Comparison of ENCODE assay signal across 12 mouse cellular contexts in the genomic region with DNA sequence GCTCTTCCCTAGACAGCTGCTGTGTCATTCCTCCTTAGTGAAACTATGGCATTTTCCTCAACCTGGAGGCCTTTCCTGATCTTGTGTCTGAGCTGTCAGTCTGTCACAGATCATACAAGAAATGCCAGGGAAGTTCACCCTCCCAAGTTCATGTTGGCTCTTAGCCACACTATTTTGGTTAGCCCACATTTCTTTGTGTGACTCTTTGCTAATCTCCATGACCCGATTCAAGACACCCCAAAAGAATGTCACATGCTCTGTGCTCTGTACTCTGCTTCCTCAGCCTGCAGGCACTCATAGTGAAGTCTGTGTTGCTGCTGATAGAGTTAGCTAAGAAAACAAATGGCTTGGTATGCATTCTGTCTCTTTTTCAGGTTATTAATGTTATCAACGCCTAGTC. TPM values are rescaled to one million over a fixed set of nuclear protein-coding genes. Genes with fewer than 3 reads are reported as not detected.
"Had no signal": no experiment of that assay in that cellular context is flagged by ENCODE, and none has a peak within 500 bp of the region (broad histone marks: within the 10 kb centered on the region; RNA-seq: fewer than 3 reads in every experiment).

No protein-coding gene starts in this region.

- H3K4me3 ChIP-seq: limb, embryonic 13.5 days; midbrain, embryonic 15.5 days; stomach, embryonic 15.5 days had no signal

- ATAC-seq: midbrain, embryonic 15.5 days had no signal

- DNase-seq: kidney, postnatal 10 days; left cerebral cortex, postnatal 4 days; lung, adult 18-20 months; retina, postnatal 1 day; right cerebral cortex, postnatal 14 days; thymus, adult 2 months; thymus, postnatal 25 days had no signal

- H3K36me3 ChIP-seq: limb, embryonic 13.5 days; midbrain, embryonic 15.5 days; stomach, embryonic 15.5 days had no signal

- H3K4me2 ChIP-seq: limb, embryonic 13.5 days; midbrain, embryonic 15.5 days; stomach, embryonic 15.5 days had no signal

- H3K27ac ChIP-seq: limb, embryonic 13.5 days; liver, embryonic 14.5 days; midbrain, embryonic 15.5 days; stomach, embryonic 15.5 days had no signal

- H3K9ac ChIP-seq: limb, embryonic 13.5 days; liver, embryonic 14.5 days; midbrain, embryonic 15.5 days; stomach, embryonic 15.5 days had no signal

- H3K9me3 ChIP-seq: limb, embryonic 13.5 days; midbrain, embryonic 15.5 days; stomach, embryonic 15.5 days had no signal

- H3K27me3 ChIP-seq: midbrain, embryonic 15.5 days; stomach, embryonic 15.5 days had no signal

RNA-seq across cellular contexts. Expression of a gene that starts 18.6 kb away (rescaled TPM):
- total RNA-seq: megakaryocyte-erythroid progenitor cell, adult 5-6 weeks had no signal
